Mouse (Mus musculus): ENCODE data around the gene Gm28035. TPM values are rescaled to one million over a fixed set of nuclear protein-coding genes. Genes with fewer than 3 reads are reported as not detected.

Gene Gm28035
- polyA plus RNA-seq, 1 experiment, result 0.55 TPM

DNA sequence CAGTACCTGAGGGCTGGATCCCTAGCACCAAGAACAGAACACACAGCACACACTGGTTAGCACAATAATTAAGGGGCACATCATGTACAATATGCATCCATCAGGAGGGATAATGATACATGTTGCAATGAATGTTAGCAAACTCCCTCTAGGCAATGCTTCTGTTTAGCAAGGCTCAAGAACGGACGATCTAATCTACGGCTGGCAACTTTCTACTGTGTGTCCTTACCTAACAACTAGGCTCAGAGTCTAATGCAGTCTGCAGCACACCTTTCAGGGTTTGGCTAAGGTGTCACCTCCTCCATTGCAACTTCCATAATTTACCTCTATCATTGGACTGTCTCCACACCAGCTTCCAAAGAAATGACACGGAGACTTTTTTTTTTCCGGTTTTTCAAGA is 24.1 kb upstream of the Gm28035 start:
- no peak overlapping the region for H3K4me2 ChIP-seq (ENCODE audit: low read depth)
- no peak overlapping the region for H3K4me3 ChIP-seq
- TF ChIP-seq TCF3 (IDR thresholded peaks at IDR 0.05; ENCODE audit: insufficient read length, low read depth) (no peak), TCF12 (IDR thresholded peaks at IDR 0.05; ENCODE audit: insufficient read depth, poor library complexity, severe bottlenecking) (no peak)
- peaks cover 4% of the 10 kb centered on the region for H3K27me3 ChIP-seq (ENCODE audit: control insufficient read depth, insufficient read depth, insufficient read length)
- no peaks in the 10 kb centered on the region for H3K79me2 ChIP-seq (ENCODE audit: control insufficient read depth, insufficient read depth)
- no peaks in the 10 kb centered on the region for H3K36me3 ChIP-seq (ENCODE audit: control insufficient read depth, insufficient read depth)
- no peak overlapping the region for H3ac ChIP-seq (ENCODE audit: control insufficient read depth, insufficient read length)

DNA sequence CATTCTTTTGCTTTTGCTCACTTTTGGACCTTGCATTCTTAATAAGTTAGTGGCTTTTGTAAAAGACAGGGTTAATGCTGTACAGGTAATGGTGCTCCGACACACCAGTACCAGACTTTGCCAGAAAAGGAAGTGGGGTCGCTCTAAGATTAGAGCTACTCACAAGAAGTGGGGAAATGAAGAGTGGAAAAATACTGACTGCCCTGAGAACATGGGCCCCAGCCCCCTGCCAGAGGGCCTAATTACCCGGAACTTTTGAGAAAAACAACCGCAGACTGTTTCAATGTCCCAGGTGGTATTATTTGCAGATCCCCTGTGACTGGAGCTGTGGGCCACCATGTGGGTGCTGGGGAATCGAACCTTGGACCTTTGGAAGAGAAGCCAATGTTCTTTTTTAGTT is 4.8 kb upstream of the Gm28035 start:
- Histone ChIP-seq H3K4me2 (ENCODE audit: low read depth) (no peak overlapping the region), H3K4me3 (no peak overlapping the region), H3K79me2 (ENCODE audit: control insufficient read depth, insufficient read depth) (peaks cover 29% of the 10 kb centered on the region), H3K27me3 (ENCODE audit: control insufficient read depth, insufficient read depth, insufficient read length) (no peaks in the 10 kb centered on the region), H3ac (ENCODE audit: control insufficient read depth, insufficient read length) (no peak overlapping the region), H3K36me3 (ENCODE audit: control insufficient read depth, insufficient read depth) (peaks cover under 1% of the 10 kb centered on the region)
- TF ChIP-seq POLR2AphosphoS2 (IDR thresholded peaks at IDR 0.05; ENCODE audit: insufficient read length, low read depth) (no peak), CEBPB (IDR thresholded peaks at IDR 0.05; ENCODE audit: insufficient read depth, poor library complexity, severe bottlenecking) (no peak), MYOG (IDR thresholded peaks at IDR 0.05; ENCODE audit: control insufficient read depth in 1 of 3, insufficient read depth in 1 of 3, insufficient read length in 2 of 3, low read depth in 2 of 3) (no peak), USF1 (IDR thresholded peaks at IDR 0.05; ENCODE audit: low read depth) (no peak), REST (IDR thresholded peaks at IDR 0.05; ENCODE audit: insufficient read depth, insufficient read length) (no peak), POLR2A (IDR thresholded peaks at IDR 0.05; ENCODE audit: insufficient read length, low read depth) (no peak), E2F4 (IDR thresholded peaks at IDR 0.05; ENCODE audit: insufficient read depth) (no peak), MAX (IDR thresholded peaks at IDR 0.05; ENCODE audit: low read depth) (no peak), MYOD1 (IDR thresholded peaks at IDR 0.05; ENCODE audit: control insufficient read depth in 1 of 3, insufficient read length in 2 of 3, low read depth in 2 of 3) (no peak), TCF3 (IDR thresholded peaks at IDR 0.05; ENCODE audit: insufficient read length, low read depth) (no peak), TCF12 (IDR thresholded peaks at IDR 0.05; ENCODE audit: insufficient read depth, poor library complexity, severe bottlenecking) (no peak), SRF (IDR thresholded peaks at IDR 0.05; ENCODE audit: control insufficient read depth, insufficient read length, low read depth) (no peak)

DNA sequence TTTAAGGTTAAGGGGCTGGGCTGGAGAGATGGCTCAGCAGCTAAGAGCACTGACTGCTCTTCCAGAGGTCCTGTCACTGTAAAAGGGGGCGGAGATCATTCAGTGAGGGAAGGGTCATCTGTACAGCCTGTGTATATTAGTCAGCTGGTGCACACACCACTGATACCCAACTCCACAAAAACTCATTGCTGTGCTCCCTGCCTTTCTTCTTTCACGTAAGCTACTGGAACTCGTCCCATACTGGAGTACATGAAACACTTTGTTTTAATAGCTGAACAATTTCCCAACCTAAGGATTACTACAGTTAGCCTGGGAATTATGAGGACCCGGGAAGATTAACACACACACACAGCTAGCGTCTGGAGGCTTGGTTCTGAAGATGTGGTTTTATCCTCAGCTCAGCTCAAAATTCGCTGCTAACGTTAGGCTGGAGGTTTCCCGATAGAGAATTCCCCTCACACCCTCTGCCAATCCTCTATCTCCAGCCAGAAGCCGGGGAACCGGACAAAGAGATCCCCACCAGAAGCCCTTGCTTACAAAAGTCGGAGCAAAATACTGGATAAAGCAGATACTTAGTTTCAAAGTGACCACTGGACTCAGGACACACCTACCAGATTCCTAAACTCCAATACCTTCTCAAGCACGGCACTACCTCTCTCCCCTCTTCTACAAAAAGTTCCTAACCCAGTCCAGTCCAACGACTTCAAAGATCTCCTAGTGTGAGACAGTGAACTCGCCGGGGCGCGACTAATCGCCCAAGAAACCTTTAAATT is 3.8 kb upstream of the Gm28035 start:
- Histone ChIP-seq H3K27me3 (ENCODE audit: control insufficient read depth, insufficient read depth, insufficient read length) (no peaks in the 10 kb centered on the region), H3K4me3 (peak overlapping the region; percentile 78), H3ac (ENCODE audit: control insufficient read depth, insufficient read length) (peak overlapping the region; percentile 96), H3K79me2 (ENCODE audit: control insufficient read depth, insufficient read depth) (peaks cover 39% of the 10 kb centered on the region), H3K4me2 (ENCODE audit: low read depth) (peak overlapping the region; percentile 95), H3K36me3 (ENCODE audit: control insufficient read depth, insufficient read depth) (peaks cover 9% of the 10 kb centered on the region)
- peak; percentile 49 for TF ChIP-seq POLR2A (IDR thresholded peaks at IDR 0.05; ENCODE audit: insufficient read length, low read depth)
- TF ChIP-seq MYOD1 (IDR thresholded peaks at IDR 0.05; ENCODE audit: control insufficient read depth in 1 of 3, insufficient read length in 2 of 3, low read depth in 2 of 3), result no peak

DNA sequence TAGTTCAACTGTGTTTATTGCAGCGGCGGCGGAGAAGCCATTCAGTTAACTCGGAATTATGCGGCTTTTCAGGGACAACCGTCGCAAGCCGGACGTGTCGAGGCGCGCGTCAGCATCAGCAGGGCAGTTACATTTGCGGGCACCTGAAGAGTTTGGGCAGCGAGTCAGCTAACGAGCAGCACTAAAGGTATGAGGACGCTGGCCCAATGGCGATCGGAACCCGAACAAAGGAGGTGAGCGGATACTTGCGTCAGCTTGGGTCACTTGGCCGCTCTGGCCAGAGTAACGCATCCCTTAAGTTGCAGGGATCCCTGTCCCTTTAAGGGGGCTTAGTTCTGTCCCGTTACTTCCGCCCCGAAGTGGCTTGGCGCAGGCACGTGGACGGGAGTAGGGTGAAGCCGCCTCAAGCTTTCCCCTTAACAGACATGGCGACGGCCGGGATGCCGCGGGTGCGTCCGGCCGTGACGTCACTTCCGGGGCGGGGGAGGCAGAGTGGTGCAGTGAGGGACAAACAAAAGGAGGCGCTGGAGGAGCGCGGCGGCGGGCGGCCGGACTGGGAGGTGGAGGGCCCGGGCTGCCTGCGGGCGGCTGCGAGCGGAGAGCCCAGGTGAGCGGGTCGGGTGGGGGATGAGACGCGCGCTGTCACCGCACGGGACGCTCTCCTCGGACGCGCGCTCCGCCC is 3.0 kb upstream of the Gm28035 start, which contains the start of gene Lrrc8a:
Gene Lrrc8a, plus strand, starts transcription at position 517 of the 682 bp plus-strand sequence.
- Histone ChIP-seq H3K4me2 (ENCODE audit: low read depth) (peak within 1 kb of the TSS; percentile 95), H3K4me3 (peak within 1 kb of the TSS; percentile 78), H3K79me2 (ENCODE audit: control insufficient read depth, insufficient read depth) (peaks cover 46% of the 10 kb centered on the region), H3K27me3 (ENCODE audit: control insufficient read depth, insufficient read depth, insufficient read length) (no peaks in the 10 kb centered on the region), H3ac (ENCODE audit: control insufficient read depth, insufficient read length) (peak within 1 kb of the TSS; percentile 96), H3K36me3 (ENCODE audit: control insufficient read depth, insufficient read depth) (peaks cover 15% of the 10 kb centered on the region)
- TF ChIP-seq TCF3 (IDR thresholded peaks at IDR 0.05; ENCODE audit: insufficient read length, low read depth) (no peak), USF1 (IDR thresholded peaks at IDR 0.05; ENCODE audit: low read depth) (peak; percentile 94), MAX (IDR thresholded peaks at IDR 0.05; ENCODE audit: low read depth) (peak; percentile 63), MYOD1 (IDR thresholded peaks at IDR 0.05; ENCODE audit: control insufficient read depth in 1 of 3, insufficient read length in 2 of 3, low read depth in 2 of 3) (no peak), SRF (IDR thresholded peaks at IDR 0.05; ENCODE audit: control insufficient read depth, insufficient read length, low read depth) (peak; percentile 64), POLR2A (IDR thresholded peaks at IDR 0.05; ENCODE audit: insufficient read length, low read depth) (peak; percentile 53), POLR2AphosphoS2 (IDR thresholded peaks at IDR 0.05; ENCODE audit: insufficient read length, low read depth) (peak; percentile 58), CEBPB (IDR thresholded peaks at IDR 0.05; ENCODE audit: insufficient read depth, poor library complexity, severe bottlenecking) (no peak)

DNA sequence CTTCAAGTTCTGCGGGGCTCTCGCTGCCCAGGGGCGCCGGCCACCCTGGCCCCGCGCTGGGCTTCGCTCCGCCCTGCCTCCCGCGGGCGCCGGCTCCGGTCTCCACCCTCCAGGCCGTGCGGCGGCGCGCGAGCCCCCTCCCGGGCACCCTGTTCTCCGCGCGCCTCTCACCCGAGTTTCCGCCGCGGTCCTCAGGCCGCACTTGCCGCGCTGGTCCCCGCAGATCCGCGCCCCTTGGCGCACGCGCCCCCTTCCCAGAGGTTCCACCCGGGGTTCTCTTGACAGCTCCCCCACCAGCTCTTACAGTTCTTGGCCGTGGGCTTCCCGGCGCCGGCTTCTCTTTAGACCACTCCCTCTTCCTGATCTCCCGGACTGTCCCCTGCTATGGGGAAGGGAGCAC is 2.5 kb upstream of the Gm28035 start:
- Histone ChIP-seq H3K4me2 (ENCODE audit: low read depth) (peak overlapping the region; percentile 94), H3ac (ENCODE audit: control insufficient read depth, insufficient read length) (peak overlapping the region; percentile 96), H3K4me3 (peak overlapping the region; percentile 78), H3K36me3 (ENCODE audit: control insufficient read depth, insufficient read depth) (peaks cover 15% of the 10 kb centered on the region), H3K27me3 (ENCODE audit: control insufficient read depth, insufficient read depth, insufficient read length) (no peaks in the 10 kb centered on the region), H3K79me2 (ENCODE audit: control insufficient read depth, insufficient read depth) (peaks cover 49% of the 10 kb centered on the region)
- TF ChIP-seq MYOG (IDR thresholded peaks at IDR 0.05; ENCODE audit: control insufficient read depth in 1 of 3, insufficient read depth in 1 of 3, insufficient read length in 2 of 3, low read depth in 2 of 3) (peak in 1 of 3 experiments; percentile 3), POLR2A (IDR thresholded peaks at IDR 0.05; ENCODE audit: insufficient read length, low read depth) (no peak)
